Mouse (Mus musculus) olfactory bulb, adult 2 months (tissue): ENCODE measurements around the gene Rps6kb2. TPM values are rescaled to one million over a fixed set of nuclear protein-coding genes. Genes with fewer than 3 reads are reported as not detected.

Experiments used
- H3K27ac ChIP-seq: fragments of 200-500 bp; 2 replicates; pipeline ENCODE4 v1.5.1; 2012; ENCODE audit warnings: low read depth, low read length; ENCODE audit not compliant: insufficient read depth
- H3K4me1 ChIP-seq: fragments of 200-500 bp; 2 replicates; pipeline ENCODE4 v1.6.1; 2012; ENCODE audit warnings: low read length; ENCODE audit not compliant: control insufficient read depth, insufficient read depth
- H3K4me3 ChIP-seq: fragments of 200-500 bp; 2 replicates; pipeline ENCODE4 v1.5.1; 2012; ENCODE audit warnings: mild to moderate bottlenecking, low read depth, low read length, moderate library complexity; ENCODE audit not compliant: insufficient read depth
- CTCF ChIP-seq: fragments of 200-500 bp; IDR thresholded peaks from 2 replicates; pipeline ENCODE4 v1.5.1; 2012; ENCODE audit warnings: low read depth, mild to moderate bottlenecking, low read length, moderate library complexity; ENCODE audit not compliant: insufficient read depth
- POLR2A ChIP-seq: fragments of 200-500 bp; IDR thresholded peaks from 2 replicates; pipeline ENCODE4 v1.6.1; 2012; ENCODE audit warnings: mild to moderate bottlenecking, low read depth, low read length, moderate library complexity; ENCODE audit not compliant: insufficient read depth
- WGBS: fragments of 180-500 bp; shearing (Covaris S2); methylation state at CpG from one replicate; pipeline ENCODE4 v1.1.7; 2018; 5-methylcytosine and 5-hydroxymethylcytosine counted together
- polyA plus RNA-seq: library from polyadenylated mRNA; stranded (reverse); fragments of >200 nt; gene quantifications from 2 replicates; pipeline ENCODE4 v1.2.4, GENCODE M21; 2012; ENCODE audit warnings: low replicate concordance; ENCODE audit not compliant: missing spikeins, insufficient read depth, insufficient read length

Gene Rps6kb2
- polyA plus RNA-seq, 1 experiment = not detected

- peaks cover 14% of the 10 kb centered on the region for H3K4me1 ChIP-seq
- WGBS = 91% methylated on average over 14 of the region's 14 CpGs
- TF ChIP-seq POLR2A (no peak), CTCF (no peak)
- H3K27ac ChIP-seq = no peak overlapping the region
- no peak overlapping the region for H3K4me3 ChIP-seq
These were observed 56.5 kb downstream of the Rps6kb2 start for GRCm38 (mm10) chr19:4106654-4107053.

- H3K4me3 ChIP-seq = no peak overlapping the region
- peaks cover 22% of the 10 kb centered on the region for H3K4me1 ChIP-seq
- no peak overlapping the region for H3K27ac ChIP-seq
- TF ChIP-seq POLR2A (no peak), CTCF (no peak)
- 93% methylated on average over 16 of the region's 16 CpGs for WGBS
These were observed 58.4 kb downstream of the Rps6kb2 start for GRCm38 (mm10) chr19:4104675-4105194.

Other genes with a start within 250 kb of the Rps6kb2 start
- gene Aldh3b1, start 233.5 kb downstream of the Rps6kb2 start, polyA plus RNA-seq = not detected in 2 replicates
- not detected in 2 replicates for gene Unc93b1, start 228.2 kb downstream of the Rps6kb2 start, polyA plus RNA-seq
- not detected in 2 replicates for gene Aldh3b3, start 204.7 kb downstream of the Rps6kb2 start, polyA plus RNA-seq
- gene Aldh3b2, start 191.0 kb downstream of the Rps6kb2 start, polyA plus RNA-seq = not detected in 2 replicates
- not detected in 2 replicates for gene Acy3, start 176.8 kb downstream of the Rps6kb2 start, polyA plus RNA-seq
- gene Tbx10, start 170.6 kb downstream of the Rps6kb2 start, polyA plus RNA-seq = not detected in 2 replicates
- gene Nudt8, start 162.8 kb downstream of the Rps6kb2 start, polyA plus RNA-seq = not detected in 2 replicates
- gene Gm49405, start 162.7 kb downstream of the Rps6kb2 start, polyA plus RNA-seq = not detected in 2 replicates
- not detected in 2 replicates for gene Doc2g, start 160.0 kb downstream of the Rps6kb2 start, polyA plus RNA-seq
- gene Ndufv1, start 150.5 kb downstream of the Rps6kb2 start, polyA plus RNA-seq = 777 TPM in 1 of 2 replicates, not detected in the other
- not detected in 2 replicates for gene Gstp1, start 125.4 kb downstream of the Rps6kb2 start, polyA plus RNA-seq
- not detected in 2 replicates for gene Gstp2, start 117.3 kb downstream of the Rps6kb2 start, polyA plus RNA-seq
- not detected in 2 replicates for gene Gstp3, start 103.8 kb downstream of the Rps6kb2 start, polyA plus RNA-seq
- gene Cabp2, start 81.8 kb downstream of the Rps6kb2 start, polyA plus RNA-seq = not detected in 2 replicates
- gene Cdk2ap2, start 66.2 kb downstream of the Rps6kb2 start, polyA plus RNA-seq = not detected in 2 replicates
- not detected in 2 replicates for gene Pitpnm1, start 63.4 kb downstream of the Rps6kb2 start, polyA plus RNA-seq
- not detected in 2 replicates for gene Aip, start 37.5 kb downstream of the Rps6kb2 start, polyA plus RNA-seq
- gene Gpr152, start 23.6 kb downstream of the Rps6kb2 start, polyA plus RNA-seq = not detected in 2 replicates
- gene Cabp4, start 19.3 kb downstream of the Rps6kb2 start, polyA plus RNA-seq = not detected in 2 replicates
- gene Coro1b, start 14.7 kb downstream of the Rps6kb2 start, polyA plus RNA-seq = not detected in 2 replicates
- 485 TPM in 1 of 2 replicates, not detected in the other for gene Ptprcap, start 9.8 kb downstream of the Rps6kb2 start, polyA plus RNA-seq
- not detected in 2 replicates for gene Carns1, start 12.1 kb upstream of the Rps6kb2 start, polyA plus RNA-seq
- gene Tbc1d10c, start 27.9 kb upstream of the Rps6kb2 start, polyA plus RNA-seq = 247 TPM in 1 of 2 replicates, not detected in the other
- gene Ppp1ca, start 28.7 kb upstream of the Rps6kb2 start, polyA plus RNA-seq = 405 and 768 TPM in 2 replicates
- gene Rad9a, start 38.3 kb upstream of the Rps6kb2 start, polyA plus RNA-seq = not detected in 2 replicates
- not detected in 2 replicates for gene Clcf1, start 50.9 kb upstream of the Rps6kb2 start, polyA plus RNA-seq
- gene AC109138.7, start 51.0 kb upstream of the Rps6kb2 start, polyA plus RNA-seq = not detected in 2 replicates
- not detected in 2 replicates for gene Pold4, start 68.5 kb upstream of the Rps6kb2 start, polyA plus RNA-seq
- not detected in 2 replicates for gene Ssh3, start 105.8 kb upstream of the Rps6kb2 start, polyA plus RNA-seq
- not detected in 2 replicates for gene Ankrd13d, start 119.8 kb upstream of the Rps6kb2 start, polyA plus RNA-seq
- 210 TPM in 1 of 2 replicates, not detected in the other for gene Grk2, start 142.9 kb upstream of the Rps6kb2 start, polyA plus RNA-seq
- 282 TPM in 1 of 2 replicates, not detected in the other for gene Kdm2a, start 234.9 kb upstream of the Rps6kb2 start, polyA plus RNA-seq